Mouse (Mus musculus) brain, embryonic 14.5 days (tissue): ENCODE data around the gene F5. TPM values are rescaled to one million over a fixed set of nuclear protein-coding genes. Genes with fewer than 3 reads are reported as not detected.

Source experiments
- DNase-seq: peaks from one replicate; pipeline ENCODE4 v3.0.0-alpha.2; 2011; ENCODE audit warnings: low read depth
- CTCF ChIP-seq: fragments of 200-500 bp; IDR thresholded peaks from 2 replicates; pipeline ENCODE4 v1.5.1; 2012; ENCODE audit warnings: inconsistent platforms, mild to moderate bottlenecking, moderate library complexity, borderline replicate concordance; ENCODE audit not compliant: insufficient read depth, insufficient read length; ENCODE audit errors: extremely low read depth
- POLR2A ChIP-seq: fragments of 200-500 bp; IDR thresholded peaks from 2 replicates; pipeline ENCODE4 v1.6.1; 2012; ENCODE audit warnings: mild to moderate bottlenecking, inconsistent platforms, borderline replicate concordance; ENCODE audit not compliant: poor library complexity, insufficient read depth, insufficient read length, severe bottlenecking; ENCODE audit errors: extremely low read depth
- polyA plus RNA-seq: library from polyadenylated mRNA; depleted of rRNA; stranded (reverse); fragments of >200 nt; gene quantifications from 2 replicates; pipeline ENCODE4 v1.2.3, GENCODE M21; 2012

Gene F5
- polyA plus RNA-seq, 1 experiment: 0.36 TPM

DNA sequence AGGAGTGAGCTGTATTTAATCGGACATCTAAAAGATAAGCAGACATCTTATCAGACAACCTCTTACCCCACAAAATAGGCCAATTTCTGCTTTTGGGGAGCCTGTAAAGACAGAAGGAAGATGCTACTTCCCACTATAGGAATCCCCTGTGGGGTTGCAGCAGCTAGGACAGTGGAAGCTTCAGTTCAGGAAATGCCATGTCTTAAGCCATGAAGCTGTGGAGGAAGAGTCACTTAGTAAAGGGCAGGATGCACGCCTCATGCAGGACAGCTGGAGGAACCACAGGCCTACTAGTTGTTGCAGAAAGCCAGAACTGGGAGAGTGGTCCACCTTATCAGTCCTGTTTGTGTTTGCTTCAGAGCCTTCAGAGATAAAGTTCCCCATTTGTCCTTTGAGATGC lies 18.8 kb downstream of the F5 start:
- no peak for DNase-seq
- TF ChIP-seq POLR2A: no peak
- no peak for TF ChIP-seq CTCF

GRCm38 (mm10) chr1:164173145-164173544 lies 21.5 kb downstream of the F5 start:
- TF ChIP-seq CTCF: no peak
- TF ChIP-seq POLR2A: no peak
- DNase-seq: no peak

GRCm38 (mm10) chr1:164176856-164177255 lies 25.2 kb downstream of the F5 start:
- TF ChIP-seq CTCF: no peak
- no peak for TF ChIP-seq POLR2A
- DNase-seq: no peak

DNA sequence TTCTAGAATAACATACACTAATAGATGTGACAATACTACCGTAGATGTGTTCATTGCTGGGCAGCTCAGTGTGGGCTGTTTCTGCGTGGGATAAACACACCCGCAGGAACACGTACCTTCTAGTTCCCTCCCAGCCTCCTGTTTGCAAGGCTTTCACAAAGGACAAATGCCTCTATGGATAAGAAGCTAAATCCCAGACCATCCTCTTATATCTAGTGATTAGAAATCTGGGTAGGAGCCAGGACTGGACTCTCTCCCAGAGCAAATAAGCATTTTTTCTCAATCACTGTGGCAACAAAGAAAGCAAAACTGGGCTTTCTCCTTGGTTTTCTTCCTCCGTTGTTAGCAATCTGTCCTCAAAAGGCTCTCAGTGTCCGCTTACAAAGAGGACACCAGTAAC lies 26.8 kb downstream of the F5 start:
- DNase-seq: peak; percentile 34
- TF ChIP-seq POLR2A: no peak
- no peak for TF ChIP-seq CTCF

GRCm38 (mm10) chr1:164184142-164184870 lies 32.7 kb downstream of the F5 start:
- no peak for TF ChIP-seq POLR2A
- TF ChIP-seq CTCF: peak; percentile 55; the same call in 1 of the 2 replicates
- peak; percentile 82 for DNase-seq

GRCm38 (mm10) chr1:164184871-164185223 lies 33.2 kb downstream of the F5 start:
- DNase-seq: no peak

GRCm38 (mm10) chr1:164185316-164185715 lies 33.7 kb downstream of the F5 start:
- DNase-seq: peak; percentile 48
- no peak for TF ChIP-seq POLR2A
- no peak for TF ChIP-seq CTCF

More at GRCm38 (mm10) chr1:164184871-164185223, 33.2 kb downstream of the F5 start:
- no peak for TF ChIP-seq POLR2A
- no peak for TF ChIP-seq CTCF

DNA sequence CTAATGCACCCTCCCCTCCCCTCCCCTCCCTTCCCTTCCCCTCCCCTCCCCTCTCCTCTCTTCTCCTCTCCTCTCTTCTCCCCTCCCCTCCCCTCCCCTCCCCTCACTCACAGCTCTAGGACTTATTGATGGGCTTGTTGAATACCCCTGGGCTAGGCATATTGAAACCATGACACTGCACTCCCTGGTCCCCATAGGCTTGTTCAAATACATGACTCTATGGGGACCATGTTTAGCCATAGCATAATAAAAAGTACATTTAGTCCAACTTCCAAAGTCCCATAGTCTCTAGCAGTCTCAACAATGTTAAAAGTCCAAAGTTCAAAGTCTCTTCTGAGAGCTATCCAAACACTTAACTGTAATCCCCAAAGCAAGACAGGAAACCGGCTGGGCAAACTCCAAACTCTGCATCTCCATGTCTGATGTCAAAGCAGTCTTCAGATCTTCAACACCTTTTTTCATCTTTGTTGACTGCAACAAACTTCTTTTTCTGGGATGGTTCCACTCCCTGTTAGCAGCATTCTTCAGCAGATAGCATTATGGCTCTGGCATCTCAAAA lies 35.4 kb downstream of the F5 start:
- no peak for DNase-seq

GRCm38 (mm10) chr1:164199551-164199950 lies 47.9 kb downstream of the F5 start:
- TF ChIP-seq CTCF: no peak
- no peak for TF ChIP-seq POLR2A
- no peak for DNase-seq

More for the DNA sequence above, 35.4 kb downstream of the F5 start:
- TF ChIP-seq CTCF (no peak), POLR2A (no peak)

GRCm38 (mm10) chr1:164208437-164208836 lies 56.8 kb downstream of the F5 start:
- no peak for TF ChIP-seq CTCF
- no peak for TF ChIP-seq POLR2A

GRCm38 (mm10) chr1:164210899-164211298 lies 59.3 kb downstream of the F5 start:
- no peak for DNase-seq
- no peak for TF ChIP-seq CTCF
- no peak for TF ChIP-seq POLR2A

More at GRCm38 (mm10) chr1:164208437-164208836, 56.8 kb downstream of the F5 start:
- DNase-seq: no peak

- TF ChIP-seq POLR2A (no peak), CTCF (no peak)
- DNase-seq: no peak
These were observed 61.0 kb downstream of the F5 start for GRCm38 (mm10) chr1:164212686-164213085.
